Mouse (Mus musculus) heart, postnatal 4 days (tissue): ENCODE measurements around the gene Rab30. TPM values are rescaled to one million over a fixed set of nuclear protein-coding genes. Genes with fewer than 3 reads are reported as not detected.

ENCODE experiments used
- DNase-seq: peaks from one replicate; pipeline ENCODE4 v3.0.0; 2021
- total RNA-seq, 2 experiments: library from RNA; stranded (reverse); gene quantifications; 2 replicates each; pipeline ENCODE4 v1.2.3; 2021

The Rab30 gene
- total RNA-seq, 2 experiments from 2014 or later = 11.5 to 14.0 TPM

DNA sequence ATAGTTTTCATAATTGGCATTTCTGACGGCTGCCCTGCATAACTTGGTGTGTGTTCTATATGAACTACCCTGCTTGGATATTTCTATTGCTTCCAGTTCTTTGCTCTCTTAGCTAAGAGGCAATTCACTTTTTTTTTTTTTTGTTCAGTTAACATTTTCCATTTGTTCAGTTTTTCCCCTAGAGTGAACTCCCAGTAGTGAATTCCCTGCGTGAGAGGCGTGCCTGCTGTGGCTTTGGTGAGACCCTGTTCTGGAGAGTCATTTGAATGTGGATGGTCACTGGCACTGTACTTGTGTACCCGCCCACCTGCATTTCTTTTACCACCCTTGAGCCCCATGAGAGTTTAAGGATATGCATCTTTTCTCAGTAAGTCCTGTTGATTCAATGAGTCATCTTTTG is 60.8 kb downstream of the Rab30 start:
- DNase-seq = no peak

DNA sequence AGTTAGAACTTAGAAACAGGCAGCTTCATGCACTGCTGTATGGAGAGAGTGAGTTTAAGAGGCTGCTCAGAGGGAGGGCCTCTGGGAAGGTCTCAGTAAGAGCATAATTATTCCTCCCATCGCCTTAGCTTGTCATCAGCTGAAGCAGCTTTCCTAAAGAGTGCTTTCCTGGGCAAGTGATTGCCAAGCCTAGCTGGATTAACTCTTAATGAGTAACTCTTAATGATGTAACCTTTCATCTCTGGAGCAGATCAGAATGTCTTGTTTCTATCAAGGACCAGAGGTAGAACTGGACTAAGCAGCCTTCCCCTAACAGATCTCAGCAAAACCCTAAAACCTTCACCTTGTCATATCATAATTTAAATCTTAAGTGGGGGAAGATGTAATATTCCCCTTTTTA is 61.8 kb downstream of the Rab30 start:
- DNase-seq = no peak

DNA sequence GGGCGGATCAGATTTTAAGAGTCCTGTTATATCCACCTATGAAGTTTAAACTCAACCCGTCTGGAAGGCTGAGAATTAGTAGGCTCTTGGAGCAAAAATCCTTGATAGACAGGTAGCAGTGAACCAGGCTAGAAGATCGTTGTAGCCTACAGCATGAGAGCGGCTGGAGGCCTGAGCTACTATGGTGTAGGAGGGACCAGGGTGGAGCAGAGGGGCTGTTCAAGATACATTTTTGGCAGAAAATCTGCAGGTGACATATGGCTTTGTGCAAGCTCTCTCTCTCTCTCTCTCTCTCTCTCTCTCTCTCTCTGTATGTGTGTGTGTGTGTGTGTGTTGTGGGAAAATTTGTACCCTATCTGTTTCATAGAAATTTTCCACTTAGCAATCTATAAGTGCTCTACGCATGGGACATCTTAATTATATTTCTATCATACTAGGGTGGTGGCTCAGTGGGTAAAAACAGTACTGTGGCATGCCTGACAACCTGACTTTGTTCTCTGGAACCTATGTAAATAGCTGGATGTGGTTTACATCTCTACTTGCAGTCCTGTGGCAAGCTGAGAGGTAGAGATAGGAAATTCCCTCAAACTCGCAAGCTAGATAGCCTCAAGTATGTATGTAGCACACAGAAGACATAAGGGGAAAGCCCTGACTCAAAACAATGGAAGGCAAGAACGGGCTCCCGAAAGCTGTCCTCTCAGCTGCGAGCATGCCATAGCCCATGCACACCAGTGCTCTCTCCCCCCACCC is 63.7 kb downstream of the Rab30 start:
- no peak for DNase-seq

DNA sequence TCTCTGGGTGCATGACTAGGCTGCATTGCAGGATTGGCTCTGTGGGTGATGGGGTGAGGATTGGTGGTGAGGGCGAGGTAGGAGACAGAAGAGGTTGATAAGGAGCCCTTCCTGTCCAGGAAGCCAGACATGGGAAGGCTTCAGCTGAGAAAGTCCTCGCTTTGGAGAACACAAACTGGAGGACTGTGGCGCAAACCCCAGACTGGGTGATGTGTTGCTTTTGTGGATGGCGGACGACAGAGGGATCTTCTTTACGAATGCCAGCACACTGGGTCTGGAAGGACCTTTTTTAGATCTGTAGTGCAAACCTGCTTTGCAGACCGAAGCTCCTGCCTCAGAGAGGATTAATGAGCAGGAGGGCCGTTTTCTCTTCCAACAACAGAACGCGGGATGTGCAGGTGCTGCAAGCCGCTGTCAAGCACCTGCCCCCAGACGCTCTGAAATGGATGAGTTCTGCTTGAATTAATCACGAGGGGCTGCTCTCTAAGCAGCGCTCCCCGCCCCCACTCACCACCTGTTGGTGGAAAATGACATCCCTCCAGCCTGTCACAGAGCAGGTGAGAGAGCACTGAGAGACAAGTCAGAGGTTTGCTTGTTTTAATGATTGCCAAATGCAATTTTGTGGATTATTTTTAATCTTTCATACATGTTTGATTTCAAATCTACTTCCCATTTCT is 65.2 kb downstream of the Rab30 start:
- DNase-seq = no peak

DNA sequence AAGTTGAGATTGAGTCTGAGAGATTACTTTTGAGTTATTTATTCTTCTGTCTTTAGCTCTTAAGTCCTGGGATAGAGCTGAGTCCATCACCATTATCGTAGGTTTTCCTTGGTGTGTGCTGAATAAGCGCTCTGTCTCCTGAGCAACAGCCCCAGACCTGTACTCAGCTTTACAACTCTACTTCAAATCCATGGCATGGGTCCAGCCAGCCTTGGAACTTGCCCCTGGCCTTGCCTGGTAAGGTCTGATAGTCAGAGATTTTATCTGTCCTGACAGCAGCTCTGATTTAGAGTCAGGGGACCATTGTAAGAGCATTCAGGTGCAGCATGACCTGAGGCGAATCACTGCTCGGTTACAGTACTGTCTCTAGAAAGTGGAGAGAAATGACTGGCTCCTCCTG is 66.1 kb downstream of the Rab30 start:
- DNase-seq = peak; percentile 14

DNA sequence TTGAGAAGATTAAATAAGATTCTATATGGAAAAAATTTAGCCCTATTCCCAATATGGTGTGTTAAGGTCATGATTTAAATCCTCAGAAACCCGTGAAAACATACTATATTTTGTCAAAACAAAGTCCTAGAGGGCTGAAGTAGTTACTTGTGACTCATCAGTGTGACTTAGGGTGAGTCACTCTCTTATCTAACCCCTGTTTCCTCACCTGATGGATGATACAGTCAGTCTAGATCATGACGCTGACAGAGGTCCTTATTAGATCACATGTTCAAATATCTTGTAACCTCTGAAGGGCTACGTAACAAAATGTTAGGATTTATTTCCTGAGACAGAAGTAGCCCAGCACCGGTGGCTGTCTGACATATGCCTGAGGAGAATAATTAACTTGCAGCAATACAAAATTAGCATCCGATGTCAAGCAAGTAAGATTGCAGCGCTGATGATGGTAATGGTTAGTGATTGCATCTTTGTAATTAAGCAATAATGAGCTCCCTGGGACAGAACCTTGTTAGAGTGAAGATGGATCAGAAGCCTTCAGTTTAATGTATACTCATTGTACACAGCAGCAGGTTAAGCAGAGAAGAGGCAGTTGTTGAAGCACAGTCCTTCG is 70.4 kb downstream of the Rab30 start:
- DNase-seq = no peak

DNA sequence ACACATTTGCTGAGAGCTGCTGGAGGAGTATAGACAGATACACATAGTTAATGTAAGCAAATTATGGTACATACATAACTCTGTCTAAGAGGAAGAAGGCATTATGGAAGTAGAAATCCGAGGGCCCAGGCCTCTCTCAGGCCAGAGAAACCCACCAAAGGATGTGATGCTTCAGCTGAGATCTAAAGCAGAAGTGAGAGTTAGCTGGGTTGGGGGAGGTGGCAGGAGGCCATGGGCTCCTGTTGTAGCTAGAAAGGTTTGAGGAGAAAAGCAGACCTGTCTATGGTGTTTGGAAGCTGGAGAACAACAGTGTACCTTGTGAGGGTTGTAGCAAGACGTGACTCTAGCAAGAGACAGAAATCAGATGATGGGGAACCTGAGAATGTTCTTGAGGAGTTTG is 75.8 kb downstream of the Rab30 start:
- no peak for DNase-seq

DNA sequence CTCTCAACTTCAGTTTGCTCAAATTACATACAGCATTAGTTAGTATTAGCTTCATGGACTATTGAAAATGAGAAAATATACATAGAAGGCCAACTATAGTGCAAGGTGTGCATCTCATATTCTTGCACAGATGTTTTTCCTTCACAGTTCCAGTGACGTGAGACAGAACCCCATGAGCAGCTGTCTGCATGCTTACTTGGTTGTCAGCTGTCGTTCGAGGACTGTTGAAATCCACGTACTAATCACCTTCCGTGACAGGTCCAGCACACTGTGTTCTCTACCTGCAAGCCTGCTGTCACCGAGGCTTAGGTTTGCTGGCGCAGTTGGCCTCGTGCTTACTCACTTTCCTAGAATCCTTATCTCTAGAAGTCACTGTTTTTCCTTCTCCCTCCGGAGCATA is 76.5 kb downstream of the Rab30 start:
- no peak for DNase-seq

DNA sequence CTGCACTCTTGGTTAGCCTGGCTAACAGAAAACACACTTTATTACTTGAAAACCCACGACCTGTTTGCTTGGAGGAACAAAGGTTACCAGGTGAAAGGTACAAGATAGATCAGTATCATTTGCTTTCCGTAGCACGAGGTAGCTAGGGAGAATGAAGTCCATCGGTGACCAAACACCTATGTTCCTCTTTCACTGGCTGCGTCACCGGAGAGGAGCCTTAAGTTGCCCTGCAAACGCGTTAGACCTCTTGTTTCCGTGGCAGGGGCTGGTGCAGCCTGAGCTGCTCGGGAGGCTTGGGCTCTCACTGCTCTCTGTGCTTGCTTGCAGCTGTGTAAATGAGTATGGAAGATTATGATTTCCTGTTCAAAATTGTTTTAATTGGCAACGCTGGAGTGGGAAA is 78.3 kb downstream of the Rab30 start:
- no peak for DNase-seq

DNA sequence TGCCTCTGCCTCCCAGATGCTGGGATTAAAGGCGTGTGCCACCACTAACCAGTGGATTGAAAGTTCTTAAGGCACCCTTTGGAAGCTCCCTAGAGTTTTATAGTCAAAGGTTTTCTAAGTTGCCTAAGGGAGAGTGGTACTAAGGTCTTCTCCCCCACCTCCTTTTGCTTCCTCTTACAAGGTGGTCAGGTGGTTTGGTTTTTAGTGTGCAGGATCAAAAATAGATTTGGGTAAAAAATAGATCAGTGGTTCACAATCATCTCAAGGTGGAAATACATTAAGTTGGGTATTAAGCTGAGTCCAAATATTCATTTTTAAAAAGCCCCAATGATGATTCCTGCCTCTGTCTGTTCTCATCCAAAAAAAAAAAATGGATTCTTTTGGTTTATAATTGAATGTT is 79.0 kb downstream of the Rab30 start:
- DNase-seq = no peak

DNA sequence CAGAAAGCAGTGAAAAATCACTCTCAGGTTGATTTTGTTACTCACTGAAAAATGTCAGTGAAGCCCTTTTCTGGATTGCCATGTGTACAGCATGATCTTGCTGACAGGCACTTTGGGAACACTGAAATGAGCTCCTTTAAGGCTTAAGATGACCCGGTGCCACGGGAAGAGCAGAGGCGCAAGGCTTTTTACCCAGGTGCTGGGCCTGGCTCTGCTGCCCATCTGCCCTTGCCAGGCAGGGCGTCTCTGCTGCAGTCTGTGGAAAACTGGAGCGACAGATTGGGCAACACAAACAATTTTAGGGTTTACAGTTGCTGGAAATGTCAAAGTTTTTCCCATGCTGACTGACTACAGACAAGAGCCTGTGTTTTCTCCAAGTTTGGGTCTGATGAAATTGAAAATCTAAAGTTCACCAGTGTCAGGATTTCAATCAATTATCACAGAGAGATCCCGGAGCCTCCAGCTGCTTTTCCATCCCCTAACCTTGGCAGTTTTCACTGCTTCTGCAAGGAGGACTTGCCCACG is 79.6 kb downstream of the Rab30 start:
- DNase-seq = no peak

DNA sequence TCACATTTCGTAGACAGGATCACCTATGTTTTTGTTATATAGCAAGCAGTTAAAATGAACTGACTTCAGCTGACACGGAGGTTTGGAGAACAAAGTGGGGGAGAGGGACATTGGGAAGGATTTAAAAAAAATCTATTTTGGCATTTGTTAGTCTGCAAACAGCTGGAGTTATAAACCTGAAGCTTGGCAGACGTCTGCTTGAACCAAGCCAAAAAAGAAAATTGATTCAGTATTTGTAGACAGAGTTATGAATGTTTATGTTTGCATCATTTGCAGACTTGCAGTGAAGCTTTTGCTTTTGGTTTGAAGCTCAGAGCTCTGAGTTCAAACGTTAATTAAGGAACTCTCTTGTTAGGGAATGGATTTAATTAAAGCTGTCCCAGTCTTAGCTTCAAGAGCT is 80.5 kb downstream of the Rab30 start:
- no peak for DNase-seq

DNA sequence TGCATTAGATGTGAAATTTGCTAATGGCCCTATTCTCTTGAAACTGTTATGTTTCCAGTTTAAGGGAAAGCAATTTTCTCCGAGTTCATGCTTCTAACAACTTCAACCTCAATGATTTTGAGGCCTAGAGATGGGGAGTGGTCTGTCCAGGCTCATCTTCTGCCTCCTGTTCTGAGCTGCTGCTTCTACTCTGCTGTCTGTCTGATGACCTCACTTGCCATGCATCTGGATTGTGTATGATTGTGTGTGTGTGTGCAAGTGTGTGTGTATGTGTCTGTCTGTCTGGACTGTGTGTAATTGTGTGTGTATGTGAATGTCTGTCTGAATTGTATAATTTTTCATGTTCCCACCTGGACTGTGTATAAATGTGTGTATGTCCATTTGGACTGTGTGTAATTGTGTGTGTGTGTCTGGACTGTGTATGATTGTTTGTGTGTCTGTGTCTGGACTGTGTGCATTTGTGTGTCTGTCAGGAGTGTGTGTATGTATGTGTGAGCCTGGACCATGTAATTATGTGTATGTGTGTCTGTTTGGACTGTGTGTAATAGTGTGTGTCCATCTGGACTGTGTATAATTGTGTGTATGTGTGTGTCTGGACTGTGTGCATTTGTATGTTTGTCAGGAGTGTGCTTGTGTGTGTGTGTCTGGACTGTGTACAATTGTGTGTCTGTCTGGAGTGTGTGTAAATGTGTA is 81.2 kb downstream of the Rab30 start:
- DNase-seq = no peak

DNA sequence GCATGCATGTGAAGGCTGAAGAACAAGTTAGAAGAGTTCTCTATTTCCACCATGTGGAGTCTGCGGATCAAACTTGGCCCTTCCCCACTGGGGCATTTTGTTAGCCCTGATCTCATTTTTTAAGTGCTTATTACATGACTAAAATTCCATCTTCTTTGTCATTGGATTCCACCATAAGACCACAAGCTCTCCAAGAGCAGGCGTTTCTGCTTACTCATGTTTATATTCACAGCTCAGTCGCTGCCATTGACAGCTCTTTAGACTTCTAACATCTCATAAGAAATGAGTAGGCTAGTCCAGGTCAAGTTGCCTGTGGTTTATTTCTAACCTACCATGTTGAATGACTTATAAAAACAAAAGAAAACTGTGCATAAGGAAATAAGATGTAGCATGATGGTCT is 84.8 kb downstream of the Rab30 start:
- DNase-seq = no peak

DNA sequence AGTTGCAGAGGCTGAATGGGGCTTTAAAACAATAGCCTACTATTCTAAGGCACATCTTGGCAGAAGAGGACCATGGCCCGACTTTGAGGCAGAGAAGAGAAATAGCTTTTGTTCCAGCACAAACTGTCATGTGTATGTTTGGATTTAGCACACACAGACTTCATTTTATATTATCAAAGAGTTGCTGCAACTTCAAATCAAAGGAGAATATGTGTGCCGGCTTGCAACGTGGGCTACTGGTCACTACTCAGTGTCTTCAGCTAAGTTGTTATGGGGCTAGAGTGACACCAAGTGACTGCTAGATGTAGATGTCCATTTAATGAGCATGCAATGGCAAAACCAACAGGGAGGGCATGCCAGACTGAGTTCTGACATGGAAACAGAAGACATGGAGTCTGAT is 86.6 kb downstream of the Rab30 start:
- DNase-seq = peak; percentile 28

DNA sequence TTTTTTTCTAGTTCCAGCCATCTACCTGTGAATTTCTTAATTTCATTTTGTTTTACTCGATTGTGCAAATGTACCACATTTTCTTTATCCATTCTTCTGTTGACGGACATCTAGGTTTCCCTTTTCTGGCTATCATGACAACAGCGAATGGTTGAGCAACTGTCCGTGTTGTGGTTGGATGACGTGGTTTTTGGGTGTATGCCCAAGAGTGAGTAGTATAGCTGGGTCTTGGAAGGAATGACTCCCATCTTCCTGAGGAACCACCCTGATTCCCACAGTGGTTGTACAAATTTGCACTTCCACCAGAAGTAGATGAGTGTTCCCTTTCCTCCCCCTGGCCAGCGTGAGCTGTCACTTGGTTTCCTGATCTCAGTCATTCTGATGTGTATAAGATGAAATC is 91.0 kb downstream of the Rab30 start:
- DNase-seq = no peak

DNA sequence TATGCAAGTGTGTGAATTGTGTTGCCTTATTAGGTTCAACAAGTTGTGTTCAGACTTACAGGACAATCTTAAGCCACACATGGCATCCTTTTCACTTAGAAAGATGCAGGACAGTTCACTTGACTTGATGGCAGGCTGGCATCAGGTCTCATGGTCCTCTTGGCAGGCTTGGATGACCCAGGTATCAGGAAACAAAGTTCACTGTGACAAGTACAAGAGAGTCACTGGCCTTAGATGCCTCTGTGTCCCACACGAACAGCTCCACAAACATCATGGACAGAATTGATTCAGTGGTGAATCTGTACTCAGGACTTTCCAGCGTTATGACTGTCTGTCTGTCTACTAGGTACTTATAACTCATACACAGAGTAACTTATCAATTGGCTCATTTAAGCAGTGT is 93.0 kb downstream of the Rab30 start:
- DNase-seq = no peak

DNA sequence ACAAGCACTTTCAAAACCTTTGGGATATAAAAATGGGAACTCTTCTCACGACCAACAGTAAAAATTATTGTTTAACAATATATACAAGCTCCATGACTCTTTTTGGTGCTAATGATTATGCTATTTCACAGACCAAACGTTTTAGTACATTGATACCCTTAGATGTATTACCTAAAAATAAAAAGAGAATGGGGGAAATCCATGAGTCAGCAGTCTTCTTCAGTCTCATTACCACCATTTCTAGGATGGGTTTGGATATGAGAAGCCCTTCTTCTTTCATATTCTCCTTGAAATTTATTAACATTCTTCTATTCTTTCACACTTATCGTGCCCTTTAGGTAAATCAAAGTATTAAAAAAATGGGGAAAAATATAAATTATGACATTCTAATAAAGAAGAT is 95.0 kb downstream of the Rab30 start:
- DNase-seq = no peak

DNA sequence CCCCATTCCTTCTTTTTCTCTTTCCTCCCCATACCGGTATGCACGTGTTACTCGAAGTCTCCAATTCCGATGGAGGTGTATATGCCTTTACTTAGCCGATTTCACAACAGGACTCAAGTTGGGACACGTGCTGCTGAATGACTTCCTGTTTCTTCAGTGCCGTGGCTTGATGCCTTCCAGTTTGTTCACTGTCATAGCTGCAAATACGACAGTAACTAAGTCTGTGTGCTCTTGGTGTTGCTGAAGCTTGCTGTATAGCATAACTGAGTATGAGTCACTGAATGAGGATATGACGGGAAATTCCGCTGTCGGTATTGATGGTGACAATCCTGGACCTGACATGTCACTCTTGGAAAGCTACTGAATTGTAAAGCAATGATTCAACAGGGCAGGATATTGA is 95.8 kb downstream of the Rab30 start:
- DNase-seq = no peak

DNA sequence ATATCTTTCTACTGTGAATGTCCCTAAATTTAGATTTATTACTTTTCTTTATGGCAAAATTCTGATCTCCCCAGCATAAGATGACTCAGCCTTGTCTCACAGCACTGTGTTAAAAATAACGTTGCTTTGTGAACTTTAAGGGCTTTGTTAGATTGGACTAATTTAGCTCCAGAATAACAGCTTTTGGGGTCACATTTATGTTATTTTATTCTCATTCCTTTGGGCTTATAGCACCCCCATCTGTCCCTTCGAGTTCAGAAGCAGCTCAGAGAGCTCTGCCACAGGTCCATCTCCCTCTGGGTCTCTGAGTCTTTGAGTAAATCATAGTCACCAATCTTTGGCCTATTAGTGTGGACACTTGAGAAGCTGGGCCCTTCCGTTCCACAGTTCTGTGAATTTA is 96.5 kb downstream of the Rab30 start:
- no peak for DNase-seq

DNA sequence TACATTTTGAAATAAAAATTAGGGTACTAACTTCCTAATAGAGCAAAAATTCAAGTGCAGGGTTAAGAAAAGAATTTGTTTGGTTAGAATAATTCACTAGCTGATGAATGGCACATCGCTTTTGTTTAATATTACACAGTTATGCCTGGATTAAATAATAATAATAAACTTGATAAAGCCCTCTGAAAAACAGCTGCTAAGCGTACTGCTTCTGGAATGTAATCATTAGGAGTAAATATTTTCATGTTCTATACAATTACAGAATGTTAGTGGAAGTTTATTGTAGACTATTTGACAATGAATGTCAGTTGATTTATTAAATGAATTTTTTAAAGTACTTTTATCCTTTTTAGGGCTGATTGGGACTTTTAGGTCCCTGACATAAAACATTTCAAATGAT is 100.9 kb downstream of the Rab30 start:
- DNase-seq = no peak

DNA sequence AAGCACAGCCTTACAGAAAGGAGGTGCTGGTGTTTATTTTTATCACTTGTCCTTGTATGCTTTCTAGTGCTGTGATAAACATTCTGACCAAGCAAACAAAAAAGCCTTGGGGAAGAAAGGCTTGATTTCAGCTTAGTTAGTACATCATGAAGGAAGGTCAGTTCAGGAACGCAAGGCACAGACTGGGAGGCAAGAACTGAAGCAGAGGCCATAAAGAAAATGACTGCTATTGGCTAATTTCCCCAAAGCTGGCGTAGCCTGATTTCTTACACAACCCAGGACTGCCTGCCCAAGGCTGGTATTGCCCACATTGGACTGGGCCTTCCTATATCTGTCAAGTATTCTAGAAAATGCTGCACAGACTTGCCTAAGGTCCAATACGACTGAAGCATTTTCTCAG is 106.8 kb downstream of the Rab30 start:
- no peak for DNase-seq

DNA sequence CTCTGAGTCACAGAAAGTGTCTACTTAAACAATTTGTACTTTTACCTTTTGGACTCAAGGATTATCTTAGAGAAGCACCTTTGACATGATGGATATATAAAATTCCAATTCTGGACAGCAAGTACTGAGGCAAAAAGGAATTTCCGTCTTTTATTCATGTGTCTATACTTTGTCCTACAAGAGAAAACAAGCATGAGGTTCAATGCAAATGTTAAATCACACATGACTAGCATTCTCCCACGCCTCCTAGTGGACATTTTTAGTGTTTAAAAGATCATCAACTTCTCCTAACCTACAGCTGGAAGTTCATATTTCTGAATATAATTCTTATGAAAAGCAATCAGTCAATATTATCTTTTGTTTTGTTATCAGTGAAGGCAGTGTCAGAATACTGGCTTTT is 125.1 kb downstream of the Rab30 start:
- no peak for DNase-seq
